In the genomic region with DNA sequence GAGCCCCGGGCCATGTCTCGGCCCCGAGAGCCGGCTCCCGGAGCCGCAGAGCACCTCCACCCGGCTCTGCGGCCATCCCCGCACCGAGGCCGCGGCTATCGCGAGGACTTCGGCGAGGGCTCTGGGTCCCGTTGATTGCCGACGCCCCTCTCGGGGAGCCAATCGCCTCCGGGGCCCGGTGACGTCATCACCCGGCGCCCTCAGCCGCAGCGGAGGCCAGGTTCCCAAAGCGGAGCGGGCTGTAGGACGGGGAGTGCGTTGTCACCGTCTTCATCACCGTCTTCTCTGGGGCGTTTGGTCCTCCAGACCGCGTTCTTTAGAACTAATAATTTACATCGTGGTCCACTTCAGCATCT, we compare ENCODE assay signal across 7 mouse cellular contexts. TPM values are rescaled to one million over a fixed set of nuclear protein-coding genes. Genes with fewer than 3 reads are reported as not detected.
A peak's percentile ranks its signal among the peaks of the same experiment; 100 is the strongest.
DNase-seq lines count a peak whose midpoint lies in the region; ATAC-seq lines count a peak whose summit lies in the region.

Gene Tmem183a, minus strand, starts transcription at position 123 of the 356 bp plus-strand sequence.

- WGBS in intestine, embryonic 15.5 days = under 1% methylated on average over 38 of the region's 38 CpGs
- under 1% methylated on average over 38 of the region's 38 CpGs for WGBS in midbrain, embryonic 10.5 days

- peak; percentile 97 to 98 for DNase-seq in adrenal gland, adult 18-20 months (ENCODE audit: low spot score in 2 of 2)
- peak; percentile 97 for DNase-seq in embryo, embryonic 11 days
- DNase-seq in gastrocnemius, postnatal 36 days = peak; percentile 95
- peak; percentile 96 to 97 for DNase-seq in left cerebral cortex, postnatal 25 days (ENCODE audit: low spot score in 2 of 2)
- DNase-seq in midbrain, embryonic 10.5 days (ENCODE audit: low spot score) = peak; percentile 96
- peak; percentile 97 for DNase-seq in right cerebral cortex, postnatal 4 days

- peaks cover 6% of the 10 kb centered on the region for H3K4me1 ChIP-seq in intestine, embryonic 15.5 days (replicated peaks)
- H3K4me1 ChIP-seq in midbrain, embryonic 10.5 days = peaks cover 15% of the 10 kb centered on the region

- H3K4me3 ChIP-seq in intestine, embryonic 15.5 days (replicated peaks) = peak within 1 kb of the TSS; percentile 86
- H3K4me3 ChIP-seq in midbrain, embryonic 10.5 days = peak within 1 kb of the TSS; percentile 93

- H3K9ac ChIP-seq in intestine, embryonic 15.5 days = peak within 1 kb of the TSS; percentile 97

- no peaks in the 10 kb centered on the region for H3K9me3 ChIP-seq in intestine, embryonic 15.5 days
- H3K9me3 ChIP-seq in midbrain, embryonic 10.5 days (replicated peaks) = no peaks in the 10 kb centered on the region

- peak; percentile 97 for ATAC-seq in intestine, embryonic 15.5 days

- H3K27ac ChIP-seq in intestine, embryonic 15.5 days = peak within 1 kb of the TSS; percentile 84
- peak within 1 kb of the TSS; percentile 93 for H3K27ac ChIP-seq in midbrain, embryonic 10.5 days (replicated peaks)

- peak within 1 kb of the TSS; percentile 76 for H3K4me2 ChIP-seq in intestine, embryonic 15.5 days (replicated peaks)

- peaks cover 12% of the 10 kb centered on the region for H3K36me3 ChIP-seq in intestine, embryonic 15.5 days
- peaks cover 39% of the 10 kb centered on the region for H3K36me3 ChIP-seq in midbrain, embryonic 10.5 days

- intact Hi-C loops in gastrocnemius, postnatal 36 days (cut with DNase I) = loop anchor here (2.0 to 10.0 kb wide), 2 partner anchors 93 to 233 kb away; partner anchors contain the start of gene Klhl12
- intact Hi-C loops in left cerebral cortex, postnatal 25 days (cut with DNase I) = loop anchor here (1.0 to 2.0 kb wide), 2 partner anchors 53 to 93 kb away; partner anchors contain the start of genes Adipor1 and Klhl12

- H3K27me3 ChIP-seq in intestine, embryonic 15.5 days (replicated peaks) = no peaks in the 10 kb centered on the region
- H3K27me3 ChIP-seq in midbrain, embryonic 10.5 days (ENCODE audit: low read depth, poor library complexity, severe bottlenecking) = no peaks in the 10 kb centered on the region

RNA-seq across cellular contexts. Expression of gene Tmem183a, which starts in this region (rescaled TPM):
- 10 to 100 TPM; 44.7 to 55.5 TPM for total RNA-seq in adrenal gland, adult 18-20 months (2021)
- 10 to 100 TPM; 11.6 to 16.9 TPM for total RNA-seq in gastrocnemius, postnatal 36 days (2021)
- polyA plus RNA-seq in intestine, embryonic 15.5 days (2015; fragmentation: Nextera tagmentation; extraction: Ambion mirVana) = 87.1 and 88.9 TPM in 2 replicates
- 10 to 100 TPM; 67.2 to 72.9 TPM for total RNA-seq in left cerebral cortex, postnatal 25 days (2021)
- polyA plus RNA-seq in midbrain, embryonic 10.5 days (2016; fragmentation: Nextera tagmentation; extraction: Ambion mirVana) = 122 and 128 TPM in 2 replicates

Comparison
In these comparisons a context has a peak if more than half of its experiments do, and no peak if none do; other contexts are left out.
1. Peak in every context shown above with its lines: DNase-seq, ATAC-seq, H3K4me3 ChIP-seq and H3K27ac ChIP-seq.